Mouse (Mus musculus): ENCODE measurements around the gene Ankrd44. TPM values are rescaled to one million over a fixed set of nuclear protein-coding genes. Genes with fewer than 3 reads are reported as not detected.

Ankrd44 gene
- polyA plus RNA-seq, 1 experiment: 3.7 TPM

GRCm38 (mm10) chr1:54749516-54749915 lies 176.7 kb downstream of the Ankrd44 start:
- Histone ChIP-seq H3K36me3 (ENCODE audit: control insufficient read depth, insufficient read depth, low read length) (peaks cover 5% of the 10 kb centered on the region; the same call in 1 of the 2 replicates), H3K4me1 (ENCODE audit: control insufficient read depth, insufficient read depth, insufficient read length, low read length) (peaks cover 2% of the 10 kb centered on the region; the same call in 1 of the 2 replicates), H3K4me3 (ENCODE audit: low read depth, low read length) (no peak overlapping the region), H3K27me3 (ENCODE audit: control insufficient read depth, insufficient read depth, low read length) (no peaks in the 10 kb centered on the region), H3K27ac (ENCODE audit: insufficient read depth, low read depth, low read length) (no peak overlapping the region)
- TF ChIP-seq POLR2A (IDR thresholded peaks at IDR 0.05; ENCODE audit: low read depth, low read length): no peak
- no peak for TF ChIP-seq CTCF (IDR thresholded peaks at IDR 0.05; ENCODE audit: extremely low read depth, insufficient read length, insufficient replicate concordance, low read depth, low read length)
- WGBS: 71% methylated on average over 3 of the region's 3 CpGs

- H3K4me3 ChIP-seq (ENCODE audit: low read depth, low read length): no peak overlapping the region
- H3K27me3 ChIP-seq (ENCODE audit: control insufficient read depth, insufficient read depth, low read length): no peaks in the 10 kb centered on the region
- WGBS: 12% methylated on average over 8 of the region's 8 CpGs
- no peak overlapping the region for H3K27ac ChIP-seq (ENCODE audit: insufficient read depth, low read depth, low read length)
- H3K4me1 ChIP-seq (ENCODE audit: control insufficient read depth, insufficient read depth, insufficient read length, low read length): peaks cover 2% of the 10 kb centered on the region; the same call in 1 of the 2 replicates
- TF ChIP-seq CTCF (IDR thresholded peaks at IDR 0.05; ENCODE audit: extremely low read depth, insufficient read length, insufficient replicate concordance, low read depth, low read length) (no peak), POLR2A (IDR thresholded peaks at IDR 0.05; ENCODE audit: low read depth, low read length) (no peak)
- peaks cover 2% of the 10 kb centered on the region; the same call in 1 of the 2 replicates for H3K36me3 ChIP-seq (ENCODE audit: control insufficient read depth, insufficient read depth, low read length)
These were observed 178.3 kb downstream of the Ankrd44 start for GRCm38 (mm10) chr1:54747785-54748420.

- Histone ChIP-seq H3K27me3 (ENCODE audit: control insufficient read depth, insufficient read depth, low read length) (no peaks in the 10 kb centered on the region), H3K27ac (ENCODE audit: insufficient read depth, low read depth, low read length) (no peak overlapping the region), H3K4me1 (ENCODE audit: control insufficient read depth, insufficient read depth, insufficient read length, low read length) (peaks cover 2% of the 10 kb centered on the region; the same call in 1 of the 2 replicates), H3K4me3 (ENCODE audit: low read depth, low read length) (no peak overlapping the region), H3K36me3 (ENCODE audit: control insufficient read depth, insufficient read depth, low read length) (peaks cover 2% of the 10 kb centered on the region; the same call in 1 of the 2 replicates)
- no peak for TF ChIP-seq CTCF (IDR thresholded peaks at IDR 0.05; ENCODE audit: extremely low read depth, insufficient read length, insufficient replicate concordance, low read depth, low read length)
- no peak for TF ChIP-seq POLR2A (IDR thresholded peaks at IDR 0.05; ENCODE audit: low read depth, low read length)
These were observed 180.5 kb downstream of the Ankrd44 start for GRCm38 (mm10) chr1:54745666-54746065.

DNA sequence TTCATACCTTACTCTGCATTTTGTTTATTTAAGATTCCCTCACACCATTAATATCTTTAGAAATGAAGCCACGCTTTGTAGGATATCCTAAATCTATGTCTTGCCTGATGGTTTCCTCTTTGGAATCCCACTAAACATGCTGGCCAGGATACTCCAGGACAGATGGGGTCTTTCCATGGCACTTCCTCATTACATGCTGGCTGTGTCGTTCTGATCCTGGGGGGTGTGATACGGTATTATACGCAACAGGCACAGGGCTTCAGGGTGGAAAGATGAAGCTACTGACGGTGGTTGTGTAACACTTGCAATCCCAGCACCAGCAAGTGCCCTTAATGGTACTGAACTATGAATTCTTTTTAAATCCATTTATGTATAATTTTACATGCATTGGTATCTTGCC lies 182.0 kb downstream of the Ankrd44 start:
- 88% methylated on average over 5 of the region's 5 CpGs for WGBS
- Histone ChIP-seq H3K36me3 (ENCODE audit: control insufficient read depth, insufficient read depth, low read length) (peaks cover 2% of the 10 kb centered on the region; the same call in 1 of the 2 replicates), H3K4me1 (ENCODE audit: control insufficient read depth, insufficient read depth, insufficient read length, low read length) (peaks cover 2% of the 10 kb centered on the region; the same call in 1 of the 2 replicates), H3K27ac (ENCODE audit: insufficient read depth, low read depth, low read length) (no peak overlapping the region), H3K4me3 (ENCODE audit: low read depth, low read length) (no peak overlapping the region), H3K27me3 (ENCODE audit: control insufficient read depth, insufficient read depth, low read length) (no peaks in the 10 kb centered on the region)
- TF ChIP-seq POLR2A (IDR thresholded peaks at IDR 0.05; ENCODE audit: low read depth, low read length) (no peak), CTCF (IDR thresholded peaks at IDR 0.05; ENCODE audit: extremely low read depth, insufficient read length, insufficient replicate concordance, low read depth, low read length) (no peak)

GRCm38 (mm10) chr1:54743072-54743471 lies 183.1 kb downstream of the Ankrd44 start:
- H3K4me1 ChIP-seq (ENCODE audit: control insufficient read depth, insufficient read depth, insufficient read length, low read length): peaks cover 1% of the 10 kb centered on the region; the same call in 1 of the 2 replicates
- no peaks in the 10 kb centered on the region for H3K27me3 ChIP-seq (ENCODE audit: control insufficient read depth, insufficient read depth, low read length)
- H3K4me3 ChIP-seq (ENCODE audit: low read depth, low read length): no peak overlapping the region
- H3K36me3 ChIP-seq (ENCODE audit: control insufficient read depth, insufficient read depth, low read length): peaks cover 2% of the 10 kb centered on the region; the same call in 1 of the 2 replicates
- 87% methylated on average over 8 of the region's 8 CpGs for WGBS
- no peak overlapping the region for H3K27ac ChIP-seq (ENCODE audit: insufficient read depth, low read depth, low read length)
- TF ChIP-seq CTCF (IDR thresholded peaks at IDR 0.05; ENCODE audit: extremely low read depth, insufficient read length, insufficient replicate concordance, low read depth, low read length): no peak
- no peak for TF ChIP-seq POLR2A (IDR thresholded peaks at IDR 0.05; ENCODE audit: low read depth, low read length)

GRCm38 (mm10) chr1:54740936-54741335 lies 185.3 kb downstream of the Ankrd44 start:
- Histone ChIP-seq H3K4me3 (ENCODE audit: low read depth, low read length) (no peak overlapping the region), H3K27me3 (ENCODE audit: control insufficient read depth, insufficient read depth, low read length) (no peaks in the 10 kb centered on the region), H3K4me1 (ENCODE audit: control insufficient read depth, insufficient read depth, insufficient read length, low read length) (no peaks in the 10 kb centered on the region), H3K36me3 (ENCODE audit: control insufficient read depth, insufficient read depth, low read length) (peaks cover 2% of the 10 kb centered on the region; the same call in 1 of the 2 replicates), H3K27ac (ENCODE audit: insufficient read depth, low read depth, low read length) (no peak overlapping the region)
- TF ChIP-seq CTCF (IDR thresholded peaks at IDR 0.05; ENCODE audit: extremely low read depth, insufficient read length, insufficient replicate concordance, low read depth, low read length) (no peak), POLR2A (IDR thresholded peaks at IDR 0.05; ENCODE audit: low read depth, low read length) (no peak)
- WGBS: 80% methylated on average over 5 of the region's 5 CpGs

DNA sequence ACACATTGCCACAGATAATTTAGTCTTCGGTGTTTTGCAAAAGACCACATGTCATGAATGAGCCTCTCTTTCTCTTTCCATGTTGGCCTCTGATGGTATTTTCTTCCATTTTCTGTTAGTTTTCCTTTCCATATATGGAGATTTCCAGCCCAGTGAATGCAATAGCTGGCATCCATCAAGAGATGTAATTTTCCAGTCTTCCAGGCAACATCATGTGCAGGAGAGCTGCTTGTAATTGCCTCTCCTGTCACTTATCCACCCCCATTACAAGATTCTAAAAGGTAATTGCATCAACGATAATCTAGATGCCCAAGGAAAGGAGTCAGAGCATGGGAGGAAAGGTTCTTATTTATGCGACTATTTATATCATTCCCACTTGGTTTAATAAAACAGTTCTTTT lies 188.7 kb downstream of the Ankrd44 start:
- WGBS: 94% methylated on average over 3 of the region's 3 CpGs
- Histone ChIP-seq H3K4me1 (ENCODE audit: control insufficient read depth, insufficient read depth, insufficient read length, low read length) (no peaks in the 10 kb centered on the region), H3K27me3 (ENCODE audit: control insufficient read depth, insufficient read depth, low read length) (no peaks in the 10 kb centered on the region), H3K27ac (ENCODE audit: insufficient read depth, low read depth, low read length) (no peak overlapping the region), H3K4me3 (ENCODE audit: low read depth, low read length) (no peak overlapping the region), H3K36me3 (ENCODE audit: control insufficient read depth, insufficient read depth, low read length) (peaks cover 4% of the 10 kb centered on the region; the same call in 1 of the 2 replicates)
- TF ChIP-seq POLR2A (IDR thresholded peaks at IDR 0.05; ENCODE audit: low read depth, low read length) (no peak), CTCF (IDR thresholded peaks at IDR 0.05; ENCODE audit: extremely low read depth, insufficient read length, insufficient replicate concordance, low read depth, low read length) (no peak)

All from small intestine, adult 2 months (tissue).